In genomic region chr5:100914989-100915388, GRCm38 (mm10) we compare ENCODE assay signal across 9 mouse cellular contexts.
DNase-seq lines count a peak whose midpoint lies in the region; ATAC-seq lines count a peak whose summit lies in the region.
"Had no signal": no experiment of that assay in that cellular context is flagged by ENCODE, and none has a peak within 500 bp of the region (broad histone marks: within the 10 kb centered on the region; RNA-seq: fewer than 3 reads in every experiment).

No protein-coding gene starts in this region.

- peaks cover 5% of the 10 kb centered on the region; the same call in 1 of the 2 replicates for H3K27me3 ChIP-seq in liver, embryonic 12.5 days (replicated peaks)
- peaks cover 8% of the 10 kb centered on the region; the same call in 1 of the 2 replicates for H3K27me3 ChIP-seq in limb, embryonic 10.5 days (ENCODE audit: low read depth, poor library complexity, severe bottlenecking)

- 17% methylated on average over 7 of the region's 7 CpGs for WGBS in liver, embryonic 12.5 days (ENCODE audit: insufficient replicate concordance)
- WGBS in limb, embryonic 10.5 days: 21% methylated on average over 7 of the region's 7 CpGs

- no peak overlapping the region for H3K4me2 ChIP-seq in liver, embryonic 12.5 days

- peak; percentile 17 for DNase-seq in liver
- peak; percentile 88 for DNase-seq in NIH3T3 (ENCODE audit: low read depth)
- peak; percentile 56 to 67 for DNase-seq in cerebellum, postnatal 10 days
- DNase-seq in heart, postnatal 36 days: peak; percentile 33 to 42
- DNase-seq in limb, embryonic 10.5 days (ENCODE audit: low spot score): peak; percentile 61
- DNase-seq in ovary, postnatal 14 days (ENCODE audit: low spot score): peak; percentile 33

- intact Hi-C loops in heart, postnatal 36 days (cut with DNase I): loop anchor here (1.0 to 10.0 kb wide), 4 partner anchors 68 to 370 kb away; partner anchors contain the start of genes Coq2 and Gpat3

- no peaks in the 10 kb centered on the region for H3K4me1 ChIP-seq in liver, embryonic 12.5 days
- H3K4me1 ChIP-seq in limb, embryonic 10.5 days: no peaks in the 10 kb centered on the region

- ATAC-seq in liver, embryonic 12.5 days: no peak
- ATAC-seq in erythroid progenitor cell, adult 5-6 weeks (replicated peaks; ENCODE audit: low FRiP score, poor library complexity, severe bottlenecking): no peak

- H3K27ac ChIP-seq in liver, embryonic 12.5 days: no peak overlapping the region
- H3K27ac ChIP-seq in limb, embryonic 10.5 days: no peak overlapping the region

- no peaks in the 10 kb centered on the region for H3K9me3 ChIP-seq in liver, embryonic 12.5 days (replicated peaks)
- no peaks in the 10 kb centered on the region for H3K9me3 ChIP-seq in limb, embryonic 10.5 days (replicated peaks)
- H3K9me3 ChIP-seq: megakaryocyte, embryonic 14.5 days had no signal

- no peak overlapping the region for H3K9ac ChIP-seq in liver, embryonic 12.5 days

- H3K36me3 ChIP-seq in liver, embryonic 12.5 days: no peaks in the 10 kb centered on the region
- H3K36me3 ChIP-seq in limb, embryonic 10.5 days: no peaks in the 10 kb centered on the region

- H3K4me3 ChIP-seq in liver, embryonic 12.5 days: no peak overlapping the region
- H3K4me3 ChIP-seq in limb, embryonic 10.5 days: no peak overlapping the region
- H3K4me3 ChIP-seq: megakaryocyte, embryonic 14.5 days had no signal

Comparison
In these comparisons a context has a peak if more than half of its experiments do, and no peak if none do; other contexts are left out.
1. DNase-seq: peak in every context shown above with its lines; median percentile 88 in NIH3T3; 62 in cerebellum, postnatal 10 days; 61 in limb, embryonic 10.5 days; 38 in heart, postnatal 36 days; 33 in ovary, postnatal 14 days; 17 in liver.